Mouse (Mus musculus) brain, embryonic 14.5 days (tissue): ENCODE measurements at regions not wholly inside any gene's neighbourhood (a gene's known extent, or its start where the extent isn't known, plus 50 kb on each side); places are given as distances from the start of the nearest gene placed in this dataset.

Experiments used
- CTCF ChIP-seq: fragments of 200-500 bp; IDR thresholded peaks from 2 replicates; pipeline ENCODE4 v1.5.1; 2012; ENCODE audit warnings: inconsistent platforms, mild to moderate bottlenecking, moderate library complexity, borderline replicate concordance; ENCODE audit not compliant: insufficient read depth, insufficient read length; ENCODE audit errors: extremely low read depth
- POLR2A ChIP-seq: fragments of 200-500 bp; IDR thresholded peaks from 2 replicates; pipeline ENCODE4 v1.6.1; 2012; ENCODE audit warnings: mild to moderate bottlenecking, inconsistent platforms, borderline replicate concordance; ENCODE audit not compliant: poor library complexity, insufficient read depth, insufficient read length, severe bottlenecking; ENCODE audit errors: extremely low read depth

- no peak for TF ChIP-seq CTCF
- no peak for TF ChIP-seq POLR2A
Observed at GRCm38 (mm10) chr8:25439971-25440370, 615.8 kb upstream of the Adam5 start.
